Mouse (Mus musculus) cerebellum, adult 11 months (tissue): ENCODE measurements at regions not wholly inside any gene's neighbourhood (a gene's known extent, or its start where the extent isn't known, plus 50 kb on each side); places are given as distances from the start of the nearest gene placed in this dataset.
"Not testable (repeated sequence)": the region's sequence is repeated elsewhere in the genome, so short reads cannot be mapped to it uniquely, and the experiment has no call there.

Experiments
- DNase-seq: peaks from one replicate; pipeline ENCODE4 v3.0.0; 2022

DNA sequence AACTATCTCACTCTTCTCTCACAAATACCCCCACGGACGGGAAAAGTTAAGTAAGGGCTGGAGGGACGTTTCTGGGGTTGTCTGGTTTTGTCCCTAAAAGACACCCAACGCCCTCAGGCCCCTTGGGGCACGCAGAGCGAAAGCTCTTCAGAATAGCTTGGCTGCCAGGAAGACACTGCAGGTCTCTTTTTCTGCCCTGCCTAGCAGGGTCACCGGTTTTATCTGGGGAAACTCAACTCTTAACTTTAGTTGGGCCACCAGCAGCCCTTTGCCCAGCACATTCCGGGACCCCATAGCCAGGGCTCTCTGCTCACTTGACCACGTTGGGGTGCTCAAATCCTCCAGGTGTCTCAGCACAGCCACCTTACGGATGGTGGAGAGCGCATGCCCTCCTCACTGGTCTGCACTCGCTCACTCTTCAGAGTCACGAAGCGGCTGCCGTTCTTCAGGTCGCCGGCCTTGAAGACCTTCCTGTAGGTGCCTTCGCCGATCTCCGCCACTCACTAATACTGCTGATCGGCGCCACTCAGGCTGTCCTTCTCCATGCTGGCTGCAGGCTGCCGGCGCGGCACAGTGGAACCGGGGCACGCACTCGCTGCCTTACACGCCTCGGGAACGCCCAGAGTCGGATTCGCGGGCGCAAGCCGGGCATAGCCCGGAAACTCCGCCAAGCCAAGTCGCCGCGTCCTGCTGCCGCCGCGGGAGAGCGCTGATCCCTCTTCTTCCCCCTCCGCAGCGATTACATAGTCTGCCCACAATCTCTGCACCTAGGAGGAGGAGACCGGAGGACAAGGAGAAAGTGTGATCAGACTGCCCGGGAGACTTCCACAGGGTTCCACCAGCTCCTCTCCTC is 83.0 kb downstream of the Ulbp1 start:
- DNase-seq: no peak

DNA sequence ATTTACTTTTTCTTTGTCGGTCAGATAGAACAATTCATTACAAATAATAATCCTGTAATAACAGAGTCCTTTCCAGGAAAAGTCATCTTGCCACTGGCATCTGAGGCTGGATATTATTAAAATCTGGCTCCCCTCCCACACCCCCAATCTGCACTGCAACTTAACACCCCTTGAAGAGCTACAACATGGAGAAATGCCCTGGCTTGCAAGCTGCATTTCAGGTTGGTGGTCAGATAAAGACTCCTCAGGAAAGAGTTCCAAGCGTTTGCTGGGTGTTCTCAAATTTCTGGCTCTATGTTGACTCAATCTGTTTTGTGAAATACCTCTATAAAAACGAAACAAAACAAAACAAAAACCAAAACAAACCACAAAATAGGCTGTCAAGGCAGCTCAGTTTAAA is 114.6 kb downstream of the Ulbp1 start:
- DNase-seq: not testable (repeated sequence)

DNA sequence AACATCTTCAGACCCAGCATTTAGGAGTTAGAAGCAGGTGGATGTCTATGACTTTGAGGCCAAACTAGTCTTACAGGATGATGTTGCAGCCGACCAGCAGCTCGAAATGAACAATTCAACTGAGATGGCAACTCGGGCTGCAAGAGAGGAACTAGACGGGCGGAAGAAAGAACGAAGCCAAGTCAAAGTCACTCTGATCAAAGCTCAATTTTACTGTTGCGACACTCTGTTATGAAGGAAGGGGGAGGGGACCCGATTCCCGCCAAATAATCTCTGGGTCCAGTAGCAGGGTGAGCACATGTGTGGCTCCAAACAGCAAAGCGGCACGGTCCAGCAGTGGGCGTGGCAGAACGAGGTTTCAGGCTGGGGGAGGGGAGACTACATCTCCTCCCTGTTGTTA is 129.1 kb downstream of the Ulbp1 start:
- DNase-seq: not testable (repeated sequence)

DNA sequence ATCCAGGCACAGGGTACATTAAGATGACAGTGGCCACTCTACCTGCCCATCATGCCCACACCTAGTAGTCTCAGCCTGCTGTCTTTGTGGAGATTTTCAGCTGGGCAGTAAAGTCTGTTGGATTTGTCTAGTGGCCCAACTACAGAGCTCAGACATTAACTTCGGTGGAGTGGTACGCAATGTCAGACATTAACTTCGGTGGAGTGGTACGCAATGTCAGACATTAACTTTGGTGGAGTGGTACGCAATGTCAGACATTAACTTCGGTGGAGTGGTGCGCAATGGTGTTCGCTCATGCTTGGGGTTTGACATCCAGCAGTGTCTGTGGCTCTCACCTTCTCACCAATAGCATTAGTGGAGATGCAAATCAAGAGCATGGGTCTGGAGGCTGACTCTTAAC is 129.7 kb downstream of the Ulbp1 start:
- DNase-seq: not testable (repeated sequence)

DNA sequence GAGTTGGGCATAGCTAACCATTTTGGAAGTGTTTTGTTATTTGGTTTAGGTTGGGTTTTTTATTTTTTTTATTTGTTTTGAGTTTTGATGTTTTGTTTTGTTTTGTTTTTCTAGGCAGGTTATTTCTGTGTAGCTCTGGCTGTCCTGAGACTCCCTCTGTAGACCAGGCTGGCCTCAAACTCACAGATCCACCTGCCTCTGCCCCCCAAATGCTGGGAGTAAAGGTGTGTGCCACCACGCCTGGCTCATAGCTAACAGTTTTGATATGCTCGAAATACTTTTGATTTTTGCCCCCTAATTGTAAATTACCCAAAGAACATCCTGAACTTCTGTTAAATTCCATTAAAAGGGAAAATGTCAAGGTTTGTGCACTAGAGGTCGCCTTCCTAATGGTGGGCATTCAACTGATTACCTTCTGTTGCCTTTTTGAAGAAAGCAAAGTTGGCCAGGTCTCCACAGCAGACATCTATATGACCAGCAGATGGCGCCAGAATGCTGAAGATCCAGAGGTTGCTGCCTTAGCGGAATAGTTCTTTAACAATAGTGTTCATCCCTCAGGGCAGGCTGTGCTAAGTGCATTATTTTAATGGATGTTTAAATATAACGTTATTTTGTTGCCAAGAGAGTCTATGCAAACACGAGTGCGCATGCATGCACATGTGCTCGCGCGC is 121.2 kb upstream of the Cnksr3 start:
- DNase-seq: peak; percentile 77

DNA sequence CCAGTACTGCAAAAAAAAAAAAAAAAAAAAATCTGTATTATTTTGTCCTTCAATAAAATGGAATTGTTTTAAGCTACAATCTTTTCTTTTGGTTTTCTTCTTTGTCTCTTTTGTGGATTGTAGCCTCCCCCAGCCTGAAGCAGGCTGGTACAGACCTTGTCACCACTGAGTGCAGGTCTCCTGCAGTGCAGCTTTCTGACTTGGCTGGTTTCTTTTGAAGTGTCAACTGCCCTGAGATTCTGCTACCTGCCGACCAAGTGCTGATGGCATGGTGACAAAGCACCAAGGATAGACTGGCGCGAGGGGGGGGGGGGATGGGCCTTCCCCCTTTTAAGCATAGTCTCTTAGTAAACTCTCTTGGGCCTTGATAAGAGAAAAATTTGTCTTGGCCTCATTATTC is 116.2 kb upstream of the Cnksr3 start:
- DNase-seq: no peak

DNA sequence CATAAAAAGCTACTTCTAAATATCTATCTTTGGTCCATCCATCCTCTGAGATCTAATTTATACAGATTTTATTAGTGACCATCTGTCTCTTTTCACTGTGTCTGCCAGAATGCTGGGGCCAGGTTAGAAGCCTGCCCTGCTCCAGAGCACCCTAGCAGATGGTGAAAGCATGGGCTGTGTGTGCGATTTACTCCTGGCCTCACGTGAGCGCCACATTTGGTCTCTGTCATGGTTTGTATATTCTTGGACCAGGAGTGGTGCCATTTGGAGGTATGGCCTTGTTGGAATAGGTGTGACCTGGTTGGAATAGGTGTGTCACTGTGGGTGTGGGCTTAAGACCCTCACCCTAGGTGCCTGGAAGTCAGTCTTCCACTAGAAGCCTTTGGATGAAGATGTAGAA is 115.0 kb upstream of the Cnksr3 start:
- peak; percentile 70 for DNase-seq

DNA sequence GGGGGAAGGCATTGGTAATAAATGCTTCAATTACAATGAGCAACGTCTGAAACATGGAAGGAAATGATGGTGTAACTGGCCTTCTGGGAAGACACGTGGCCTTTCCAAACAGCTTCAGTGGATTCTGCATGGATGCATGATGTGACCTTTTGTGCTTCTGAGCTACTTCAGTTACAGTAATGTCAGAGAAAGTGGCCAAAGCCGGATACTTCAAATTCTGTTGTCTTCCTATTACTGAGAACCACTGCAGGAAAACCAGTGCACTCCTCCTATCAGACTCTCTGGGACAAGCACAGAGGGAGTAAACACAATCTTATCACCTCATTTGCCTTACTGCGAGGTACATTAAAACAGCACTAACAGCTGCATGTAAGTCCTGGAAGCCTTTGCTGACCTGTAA is 113.0 kb upstream of the Cnksr3 start:
- DNase-seq: no peak

DNA sequence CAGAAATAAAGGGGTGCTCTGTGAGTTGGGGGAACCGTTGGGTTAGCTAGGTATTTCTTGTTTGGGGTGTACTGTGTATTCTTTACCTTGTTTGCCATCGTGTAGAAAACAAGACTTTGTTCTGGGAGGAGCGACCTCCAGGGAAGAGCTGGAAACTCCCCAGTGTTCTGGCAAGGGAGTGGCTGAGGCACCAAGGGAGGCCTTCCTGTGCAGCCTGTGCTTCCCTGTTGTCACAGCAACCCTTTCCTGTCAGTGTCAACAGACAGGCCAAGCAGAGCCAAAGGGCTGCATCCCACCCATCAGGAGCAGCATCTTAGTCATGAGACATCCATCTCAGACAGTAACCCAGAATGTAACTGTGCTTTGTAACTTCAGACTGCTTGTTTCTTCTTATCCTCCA is 111.2 kb upstream of the Cnksr3 start:
- DNase-seq: peak; percentile 66

DNA sequence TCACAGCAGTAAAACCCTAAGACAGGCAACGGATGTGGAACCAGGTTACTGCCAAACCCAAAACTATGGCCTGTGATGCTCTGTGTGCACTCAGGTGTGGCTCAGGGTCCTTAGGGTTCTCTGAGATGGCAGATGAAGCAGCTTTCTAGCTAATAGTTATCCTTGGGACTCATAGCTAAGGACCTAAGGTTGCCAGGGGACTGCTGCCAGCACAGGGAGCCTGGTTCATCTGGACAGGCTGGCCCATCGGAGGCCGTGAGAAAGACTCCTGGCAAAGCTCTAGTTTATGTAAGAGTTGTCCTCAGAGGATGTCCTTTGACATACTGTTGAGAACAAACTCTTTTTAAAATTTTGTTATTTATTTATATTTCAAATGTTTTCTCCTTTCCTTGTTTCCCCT is 97.9 kb upstream of the Cnksr3 start:
- peak; percentile 48 for DNase-seq

DNA sequence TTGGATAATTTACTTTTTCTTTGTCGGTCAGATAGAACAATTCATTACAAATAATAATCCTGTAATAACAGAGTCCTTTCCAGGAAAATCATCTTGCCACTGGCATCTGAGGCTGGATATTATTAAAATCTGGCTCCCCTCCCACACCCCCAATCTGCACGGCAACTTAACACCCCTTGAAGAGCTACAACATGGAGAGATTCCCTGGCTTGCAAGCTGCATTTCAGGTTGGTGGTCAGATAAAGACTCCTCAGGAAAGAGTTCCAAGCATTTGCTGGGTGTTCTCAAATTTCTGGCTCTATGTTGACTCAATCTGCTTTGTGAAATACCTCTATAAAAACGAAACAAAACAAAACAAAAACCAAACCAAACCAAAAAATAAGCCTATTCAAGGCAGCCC is 93.8 kb upstream of the Cnksr3 start:
- DNase-seq: not testable (repeated sequence)

DNA sequence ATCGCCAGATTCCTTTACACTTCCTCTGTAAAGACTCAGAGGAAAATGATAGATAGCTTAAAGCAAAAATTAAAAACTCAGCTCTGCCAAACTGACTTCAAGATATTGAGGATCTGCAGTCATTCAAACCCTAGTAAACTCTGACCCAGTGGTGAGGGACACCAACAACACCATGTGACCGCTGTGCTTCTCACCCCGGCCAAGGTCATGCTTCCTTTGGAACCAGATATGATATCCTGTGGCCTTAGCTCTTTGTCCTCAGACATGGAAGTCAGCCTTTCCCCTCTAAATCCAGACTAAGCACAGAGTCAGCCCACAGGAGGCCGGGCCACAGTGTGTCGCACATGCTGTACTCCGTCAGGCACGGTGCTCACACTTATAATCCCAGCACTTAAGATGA is 86.3 kb upstream of the Cnksr3 start:
- no peak for DNase-seq

DNA sequence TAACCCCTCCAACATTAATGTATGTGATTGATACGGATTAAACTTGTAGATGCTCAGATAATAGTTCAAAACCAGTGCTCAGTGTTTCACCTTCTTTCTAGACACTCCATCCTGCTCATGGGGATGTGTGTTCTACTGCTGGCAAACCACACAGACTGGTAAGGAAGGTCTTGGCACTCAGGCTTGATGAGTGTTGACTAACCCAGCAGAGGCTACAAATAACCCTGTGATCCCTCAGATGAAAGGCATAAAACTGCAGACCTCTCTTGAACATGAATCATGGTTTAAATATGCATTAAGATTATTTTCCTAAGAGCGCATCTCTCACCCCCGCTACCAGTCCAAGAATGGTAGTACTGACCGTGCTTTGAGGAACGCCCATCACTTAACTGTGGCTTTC is 83.9 kb upstream of the Cnksr3 start:
- no peak for DNase-seq

DNA sequence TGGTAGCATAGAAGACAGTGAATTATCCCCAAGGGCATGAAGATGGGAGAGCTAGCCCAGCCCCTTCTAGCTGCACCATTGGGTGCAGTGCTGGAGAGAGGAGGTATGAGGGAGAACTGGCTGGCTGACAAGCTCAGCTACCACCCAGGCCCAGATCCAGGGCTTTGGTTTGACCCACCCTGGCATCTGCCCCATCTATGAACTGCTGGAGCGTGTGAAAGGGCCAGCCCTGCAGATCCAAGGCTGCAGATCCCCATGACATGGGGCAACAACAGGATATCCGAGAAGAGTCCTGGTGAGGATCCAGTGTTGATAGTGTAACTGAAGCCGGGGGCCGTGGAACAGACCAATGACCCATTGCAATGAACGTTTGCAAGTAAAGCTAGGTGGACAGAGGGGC is 81.2 kb upstream of the Cnksr3 start:
- DNase-seq: no peak

DNA sequence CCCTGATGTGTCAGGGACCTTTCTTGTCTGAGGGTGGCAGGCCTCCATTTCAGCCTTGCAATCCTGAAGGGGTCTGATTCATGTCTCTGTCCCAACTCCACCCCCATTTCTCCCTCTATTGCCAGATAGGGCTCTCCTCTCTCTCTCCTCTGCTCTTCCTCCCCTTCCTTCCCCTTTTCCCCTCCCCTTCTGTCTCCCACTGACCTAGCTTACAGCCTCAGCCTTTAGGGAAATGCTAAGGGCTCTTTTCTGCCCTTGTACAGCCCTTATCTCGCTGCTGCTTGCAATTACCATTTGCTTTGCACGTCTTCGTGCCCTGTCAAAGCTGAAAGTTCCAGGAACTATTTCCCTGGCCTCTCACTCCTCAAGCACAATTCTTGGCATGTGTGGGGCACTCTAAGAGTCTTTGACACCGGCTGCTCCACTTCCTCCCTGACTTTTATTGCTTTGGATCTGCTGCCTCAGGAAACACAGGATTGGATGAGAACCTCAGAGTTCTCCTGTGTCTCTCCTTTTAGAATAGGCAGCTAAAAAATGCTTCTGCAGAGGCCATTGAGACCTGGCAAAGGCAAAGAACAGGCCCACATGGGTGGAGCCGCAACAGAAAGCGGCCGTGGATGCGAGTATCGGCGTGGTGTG is 77.9 kb upstream of the Cnksr3 start:
- DNase-seq: no peak

DNA sequence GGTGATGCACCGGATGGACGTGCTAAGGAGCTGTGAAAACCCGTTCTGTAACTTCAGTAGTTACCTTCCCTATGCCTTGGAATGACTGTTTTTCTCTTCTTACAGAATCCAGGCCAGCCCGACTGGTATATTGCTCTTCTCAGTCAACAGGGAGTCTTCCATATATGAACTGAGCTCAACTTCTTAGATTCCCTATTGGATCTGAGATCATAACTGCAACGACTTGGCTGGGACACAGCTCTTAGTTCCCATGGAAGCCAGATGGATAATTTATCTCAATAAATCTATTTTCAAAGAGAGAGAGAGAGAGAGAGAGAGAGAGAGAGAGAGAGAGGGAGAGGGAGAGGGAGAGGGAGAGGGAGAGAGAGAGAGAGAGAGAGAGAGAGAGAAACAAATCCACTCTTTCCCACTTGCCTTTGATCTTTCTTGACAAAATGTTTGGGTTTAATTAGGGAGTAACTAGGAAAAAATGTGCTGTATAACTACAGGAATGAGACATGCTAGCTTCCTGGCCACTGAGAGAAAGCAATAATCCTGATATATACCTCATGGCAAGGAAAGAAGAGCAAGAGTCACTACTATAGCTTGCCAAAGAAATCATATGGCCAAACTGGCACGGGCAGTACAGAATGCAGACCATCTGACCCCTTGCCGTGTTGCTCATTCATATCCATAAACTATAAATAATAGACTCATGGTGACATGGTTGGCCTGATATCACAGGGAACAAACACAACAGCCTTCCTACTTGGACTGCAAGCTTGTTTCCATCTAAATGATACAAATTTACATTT is 73.3 kb upstream of the Cnksr3 start:
- DNase-seq: peak; percentile 41

DNA sequence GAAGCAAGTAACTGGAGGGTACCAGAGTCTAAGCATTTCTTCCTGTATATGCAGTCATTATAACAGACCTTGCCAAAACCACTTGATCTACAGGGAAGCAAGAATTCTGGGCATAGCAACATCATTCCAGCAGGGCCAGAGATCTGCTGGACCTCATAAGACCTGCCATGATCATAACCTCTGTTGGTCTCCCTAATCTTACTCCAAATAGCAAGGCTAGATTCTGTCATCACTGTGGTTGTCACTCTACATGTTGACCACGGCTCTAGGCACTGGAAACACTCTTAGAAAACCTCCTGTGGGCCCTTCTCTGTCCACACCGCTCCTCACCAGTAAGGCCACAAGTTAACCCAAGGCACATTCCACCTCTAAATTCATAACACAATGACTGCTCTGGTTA is 68.4 kb upstream of the Cnksr3 start:
- DNase-seq: no peak

DNA sequence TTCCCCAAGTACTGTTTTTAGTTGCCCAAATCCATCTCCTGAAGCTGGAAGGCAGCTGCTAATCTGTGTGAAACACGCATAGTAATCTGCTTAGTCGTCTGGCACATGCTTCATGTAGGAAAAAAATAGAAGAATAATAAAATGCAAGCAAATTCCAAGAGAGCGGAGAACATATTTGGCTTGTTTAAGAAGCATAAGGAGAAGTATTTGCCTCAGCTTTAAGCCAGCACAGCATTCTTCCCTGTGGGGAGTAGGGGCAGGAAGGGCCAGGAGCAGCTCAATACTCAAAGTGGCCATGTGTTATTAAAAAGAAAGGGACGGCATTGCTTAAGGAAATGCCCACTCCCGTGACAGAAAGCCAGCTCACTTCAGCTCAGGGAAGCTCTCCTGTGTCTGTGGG is 66.8 kb upstream of the Cnksr3 start:
- no peak for DNase-seq

DNA sequence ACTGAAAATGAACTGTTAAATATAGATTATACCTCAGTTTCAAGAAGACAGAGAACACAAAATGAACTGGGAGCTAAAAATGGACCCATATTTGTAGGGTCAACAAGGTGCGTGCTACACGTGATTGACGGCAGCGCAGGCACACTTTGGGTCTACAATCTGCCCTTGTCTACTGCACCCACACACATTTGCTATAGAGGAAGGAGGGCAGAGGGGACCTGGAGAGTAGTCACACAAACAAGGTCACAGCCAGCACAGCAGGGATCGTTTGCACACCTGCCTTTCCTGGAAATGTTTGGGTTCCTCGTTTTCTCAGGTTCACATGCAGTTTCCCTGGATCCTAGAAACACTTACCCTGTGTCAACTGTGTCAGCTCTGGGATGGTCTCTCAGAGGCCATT is 63.3 kb upstream of the Cnksr3 start:
- DNase-seq: no peak

DNA sequence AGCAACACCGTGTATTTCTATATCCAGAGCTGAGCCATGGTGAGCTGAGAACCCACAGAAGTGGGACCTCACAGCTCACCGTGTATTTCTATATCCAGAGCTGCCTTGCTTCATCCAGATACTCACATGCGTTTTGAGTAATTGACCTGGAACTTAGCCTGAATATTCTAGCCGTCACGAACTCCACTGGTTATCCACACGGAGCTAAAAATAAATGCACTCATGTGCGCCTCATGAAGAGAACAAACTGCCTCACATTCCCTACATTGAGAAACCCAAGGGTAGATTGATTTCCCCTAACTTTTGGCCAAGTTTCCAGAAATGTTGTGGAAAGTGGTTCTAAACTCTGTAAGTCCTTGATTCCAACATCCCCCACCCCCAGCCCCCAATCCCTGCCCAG is 62.4 kb upstream of the Cnksr3 start:
- DNase-seq: no peak

DNA sequence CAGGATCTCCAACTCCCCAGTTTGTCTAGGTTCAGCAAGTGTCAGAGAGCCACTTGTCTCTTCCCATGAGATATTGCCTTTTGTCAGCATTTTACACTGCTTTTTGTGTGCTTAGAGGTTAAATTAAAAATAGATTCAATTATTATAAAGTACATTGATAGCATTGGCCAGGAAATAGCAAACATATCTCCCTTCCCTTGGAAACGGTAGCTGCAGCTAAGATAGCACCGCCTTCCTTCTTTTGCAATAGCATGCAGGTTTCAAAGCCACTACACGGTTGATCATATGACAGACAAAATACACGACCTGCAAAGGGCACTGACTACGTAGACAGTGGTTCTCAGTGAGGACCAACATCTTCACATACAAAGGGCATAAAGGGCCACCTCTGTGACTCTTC is 59.1 kb upstream of the Cnksr3 start:
- no peak for DNase-seq

DNA sequence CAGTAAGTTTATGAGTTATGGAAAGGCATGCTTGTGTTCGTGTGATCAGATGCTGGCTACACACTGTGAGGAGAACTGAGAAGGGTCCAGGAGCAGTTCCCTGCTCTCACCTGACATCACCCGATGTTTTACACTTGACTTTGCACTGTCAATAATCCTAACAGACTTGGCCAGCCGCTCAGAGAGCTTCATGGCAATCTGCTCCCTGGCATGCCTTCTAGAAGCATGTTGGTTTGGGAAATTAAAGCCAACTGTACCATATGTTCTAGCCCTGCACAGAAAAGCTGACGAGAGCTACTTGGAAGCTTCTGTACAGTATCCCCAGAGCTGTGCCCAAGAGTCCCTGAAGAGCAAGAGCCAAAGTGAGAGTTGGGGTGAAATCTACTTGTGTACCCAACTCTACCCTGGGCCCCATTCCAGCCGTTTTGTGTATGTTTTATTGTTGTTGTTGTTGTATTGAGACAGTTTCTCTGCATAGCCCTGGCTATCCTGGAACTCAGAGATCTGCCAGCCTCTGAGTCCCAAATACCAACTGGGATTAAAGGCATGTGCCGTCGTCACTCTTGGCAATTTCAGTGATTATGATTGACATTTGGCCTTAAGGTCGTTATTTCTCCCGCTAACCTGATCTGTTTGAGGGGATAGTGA is 56.5 kb upstream of the Cnksr3 start:
- peak; percentile 88 for DNase-seq

DNA sequence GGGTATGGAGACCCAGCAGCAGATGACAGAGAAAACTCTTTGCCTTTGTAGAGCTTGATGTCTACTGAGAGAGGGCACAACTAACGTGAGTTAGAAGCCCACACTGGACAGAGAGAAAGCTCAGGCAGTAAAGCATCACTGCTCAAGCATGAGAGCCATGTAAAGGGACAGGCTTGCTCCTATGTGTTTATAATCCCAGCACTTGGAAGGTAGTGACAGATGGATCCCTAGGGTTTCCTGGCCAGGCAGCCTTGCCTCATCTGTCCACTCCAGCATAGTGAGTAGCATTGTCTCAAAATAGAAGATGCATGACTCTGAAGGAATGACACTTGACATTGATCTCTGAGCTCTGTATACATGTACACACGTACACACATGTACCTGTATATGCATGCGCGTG is 55.9 kb upstream of the Cnksr3 start:
- DNase-seq: peak; percentile 72
